Mouse (Mus musculus) liver, adult 2 months (tissue): ENCODE measurements at regions not wholly inside any gene's neighbourhood (a gene's known extent, or its start where the extent isn't known, plus 50 kb on each side); places are given as distances from the start of the nearest gene placed in this dataset.
A peak's percentile ranks its signal among the peaks of the same experiment; 100 is the strongest.

Source experiments
- DNase-seq: peaks from one replicate; pipeline ENCODE4 v3.0.0-alpha.2; 2011; ENCODE audit warnings: low read depth, low spot score; ENCODE audit errors: extremely low read depth
- H3K27ac ChIP-seq: fragments of 200-500 bp; replicated peaks from 2 replicates; pipeline ENCODE4 v1.5.1; 2012; ENCODE audit warnings: low read depth, mild to moderate bottlenecking, control low read depth, inconsistent platforms, low read length; ENCODE audit not compliant: insufficient read depth
- H3K27me3 ChIP-seq: fragments of 200-500 bp; 2 replicates; pipeline ENCODE4 v1.6.1; 2012; ENCODE audit warnings: mild to moderate bottlenecking, moderate library complexity, low read length, inconsistent platforms; ENCODE audit not compliant: control insufficient read depth, insufficient read depth
- H3K36me3 ChIP-seq: fragments of 200-500 bp; 2 replicates; pipeline ENCODE4 v1.6.1; 2012; ENCODE audit warnings: low read length, inconsistent platforms; ENCODE audit not compliant: control insufficient read depth, insufficient read depth
- H3K4me1 ChIP-seq: fragments of 200-500 bp; 2 replicates; pipeline ENCODE4 v1.6.1; 2011; ENCODE audit warnings: low read length; ENCODE audit not compliant: control insufficient read depth, insufficient read depth
- H3K4me3 ChIP-seq: fragments of 200-500 bp; 2 replicates; pipeline ENCODE4 v1.5.1; 2011; ENCODE audit warnings: low read depth, mild to moderate bottlenecking, control low read depth, low read length, moderate library complexity; ENCODE audit not compliant: insufficient read depth
- H3K79me2 ChIP-seq: fragments of 200-500 bp; 2 replicates; pipeline ENCODE4 v1.6.1; 2012; ENCODE audit warnings: inconsistent platforms, mild to moderate bottlenecking, low read length, moderate library complexity; ENCODE audit not compliant: control insufficient read depth, insufficient read depth
- H3K9ac ChIP-seq: fragments of 200-500 bp; 2 replicates; pipeline ENCODE4 v1.6.1; 2012; ENCODE audit warnings: low read depth, mild to moderate bottlenecking, control low read depth, inconsistent platforms, low read length
- CTCF ChIP-seq: fragments of 200-500 bp; IDR thresholded peaks from 2 replicates; pipeline ENCODE4 v1.5.1; 2011; ENCODE audit warnings: low read depth, low read length, control low read depth
- POLR2A ChIP-seq: fragments of 200-500 bp; IDR thresholded peaks from 2 replicates; pipeline ENCODE4 v1.6.1; 2011; ENCODE audit warnings: low read length, control low read depth; ENCODE audit not compliant: insufficient read depth; ENCODE audit errors: extremely low read depth
- WGBS: fragments of 180-500 bp; shearing (Covaris S2); methylation state at CpG from one replicate; pipeline ENCODE4 v1.1.7; 2018; 5-methylcytosine and 5-hydroxymethylcytosine counted together

GRCm38 (mm10) chr3:54493567-54493966, 132.7 kb downstream of the Postn start:
- 14% methylated on average over 3 of the region's 3 CpGs for WGBS
- Histone ChIP-seq H3K36me3 (no peaks in the 10 kb centered on the region), H3K4me1 (no peaks in the 10 kb centered on the region; the same call in 1 of the 2 replicates), H3K9ac (no peak overlapping the region), H3K4me3 (peak overlapping the region; percentile 12; the same call in 1 of the 2 replicates), H3K27ac (peak overlapping the region; percentile 53), H3K27me3 (no peaks in the 10 kb centered on the region), H3K79me2 (no peaks in the 10 kb centered on the region)
- TF ChIP-seq CTCF: no peak
- TF ChIP-seq POLR2A: no peak
- peak; percentile 93 for DNase-seq

GRCm38 (mm10) chr3:54504997-54505396, 144.1 kb downstream of the Postn start:
- Histone ChIP-seq H3K9ac (no peak overlapping the region), H3K4me1 (no peaks in the 10 kb centered on the region), H3K27me3 (no peaks in the 10 kb centered on the region), H3K36me3 (no peaks in the 10 kb centered on the region), H3K4me3 (no peak overlapping the region), H3K27ac (no peak overlapping the region), H3K79me2 (no peaks in the 10 kb centered on the region)
- DNase-seq: no peak
- no peak for TF ChIP-seq POLR2A
- no peak for TF ChIP-seq CTCF
- 79% methylated on average over 3 of the region's 3 CpGs for WGBS

GRCm38 (mm10) chr3:54507575-54507974, 146.7 kb downstream of the Postn start:
- DNase-seq: peak; percentile 97
- Histone ChIP-seq H3K27ac (no peak overlapping the region), H3K36me3 (no peaks in the 10 kb centered on the region), H3K9ac (no peak overlapping the region), H3K4me3 (no peak overlapping the region), H3K79me2 (no peaks in the 10 kb centered on the region), H3K27me3 (no peaks in the 10 kb centered on the region), H3K4me1 (no peaks in the 10 kb centered on the region)
- TF ChIP-seq CTCF: no peak
- TF ChIP-seq POLR2A: no peak
- 23% methylated on average over 1 of the region's 1 CpGs for WGBS

- no peak overlapping the region for H3K4me3 ChIP-seq
Observed at GRCm38 (mm10) chr3:54508906-54509305, 148.0 kb downstream of the Postn start.

GRCm38 (mm10) chr3:54517251-54517650, 156.3 kb downstream of the Postn start:
- Histone ChIP-seq H3K9ac (no peak overlapping the region), H3K79me2 (no peaks in the 10 kb centered on the region), H3K27me3 (no peaks in the 10 kb centered on the region), H3K27ac (peak overlapping the region; percentile 44), H3K4me3 (no peak overlapping the region), H3K36me3 (no peaks in the 10 kb centered on the region), H3K4me1 (peaks cover 10% of the 10 kb centered on the region; the same call in 1 of the 2 replicates)
- DNase-seq: peak; percentile 90
- TF ChIP-seq POLR2A (no peak), CTCF (no peak)
- 30% methylated on average over 3 of the region's 3 CpGs for WGBS

More at GRCm38 (mm10) chr3:54508906-54509305, 148.0 kb downstream of the Postn start:
- Histone ChIP-seq H3K27me3 (no peaks in the 10 kb centered on the region), H3K27ac (no peak overlapping the region), H3K4me1 (no peaks in the 10 kb centered on the region), H3K36me3 (no peaks in the 10 kb centered on the region), H3K79me2 (no peaks in the 10 kb centered on the region), H3K9ac (no peak overlapping the region)
- 84% methylated on average over 5 of the region's 5 CpGs for WGBS
- no peak for DNase-seq
- no peak for TF ChIP-seq CTCF
- no peak for TF ChIP-seq POLR2A

GRCm38 (mm10) chr3:54522716-54523115, 161.8 kb downstream of the Postn start:
- Histone ChIP-seq H3K27ac (peak overlapping the region; percentile 68), H3K79me2 (no peaks in the 10 kb centered on the region), H3K27me3 (no peaks in the 10 kb centered on the region), H3K4me1 (peaks cover 5% of the 10 kb centered on the region), H3K36me3 (no peaks in the 10 kb centered on the region), H3K4me3 (no peak overlapping the region), H3K9ac (no peak overlapping the region)
- DNase-seq: peak; percentile 76
- WGBS: 55% methylated on average over 2 of the region's 2 CpGs
- no peak for TF ChIP-seq CTCF
- no peak for TF ChIP-seq POLR2A
